Mouse (Mus musculus) embryonic fibroblast, embryonic 13.5 days (primary cell): ENCODE data around the gene Lmntd2.

Source experiments
- CTCF ChIP-seq: IDR thresholded peaks from 2 replicates; pipeline ENCODE4 v1.5.1; 2011; ENCODE audit warnings: mild to moderate bottlenecking, control low read depth, low read length, moderate library complexity, borderline replicate concordance; ENCODE audit not compliant: insufficient read depth
- POLR2A ChIP-seq: IDR thresholded peaks from 2 replicates; pipeline ENCODE4 v1.6.1; 2011; ENCODE audit warnings: low read depth, mild to moderate bottlenecking, control low read depth, low read length, moderate library complexity

GRCm38 (mm10) chr7:141214310-141214709 is 430 bp upstream of the Lmntd2 start:
- TF ChIP-seq POLR2A (no peak), CTCF (no peak)
